In the genomic region with DNA sequence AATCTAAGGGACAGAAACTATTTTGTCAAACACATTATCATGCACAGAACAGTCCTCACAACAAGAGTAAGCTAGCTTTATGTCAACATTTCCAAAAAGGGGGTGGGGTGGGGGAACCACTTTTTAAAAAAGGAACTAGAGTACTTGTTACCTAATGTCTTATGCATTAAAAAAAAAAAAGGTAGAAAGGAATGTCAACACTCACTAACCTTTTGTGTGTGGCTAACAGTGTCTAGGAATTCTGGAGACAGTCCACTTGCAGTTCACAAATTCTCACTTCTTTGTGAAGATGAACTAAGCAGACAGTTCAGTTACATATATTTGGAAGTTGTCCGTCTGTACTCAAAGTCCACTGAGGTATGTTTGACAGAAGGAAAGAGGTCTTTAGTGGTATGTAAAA, we compare ENCODE assay signal across 13 mouse cellular contexts. TPM values are rescaled to one million over a fixed set of nuclear protein-coding genes. Genes with fewer than 3 reads are reported as not detected.
DNase-seq lines count a peak whose midpoint lies in the region; ATAC-seq and TF ChIP-seq lines count a peak whose summit lies in the region.
"Had no signal": no experiment of that assay in that cellular context is flagged by ENCODE, and none has a peak within 500 bp of the region (broad histone marks: within the 10 kb centered on the region; RNA-seq: fewer than 3 reads in every experiment).

No protein-coding gene starts in this region.

- peak overlapping the region; percentile 89 for H3K9ac ChIP-seq in heart, embryonic 13.5 days
- H3K9ac ChIP-seq in lung, embryonic 15.5 days, result no peak overlapping the region
- H3K9ac ChIP-seq in stomach, embryonic 14.5 days (replicated peaks; ENCODE audit: low read depth, low read length), result no peak overlapping the region

- peak overlapping the region; percentile 99 for H3K4me2 ChIP-seq in heart, embryonic 13.5 days
- peak overlapping the region; percentile 97 for H3K4me2 ChIP-seq in lung, embryonic 15.5 days
- no peak overlapping the region for H3K4me2 ChIP-seq in stomach, embryonic 14.5 days (replicated peaks; ENCODE audit: low read depth, low read length)

- H3K27me3 ChIP-seq in heart, embryonic 13.5 days (replicated peaks), result peaks cover 8% of the 10 kb centered on the region; the same call in 1 of the 2 replicates
- H3K27me3 ChIP-seq in lung, embryonic 15.5 days, result peaks cover 4% of the 10 kb centered on the region; the same call in 1 of the 2 replicates
- no peaks in the 10 kb centered on the region for H3K27me3 ChIP-seq in stomach, embryonic 14.5 days (ENCODE audit: control insufficient read depth, insufficient read depth, low read length)

- peak overlapping the region; percentile 94; the same call in 1 of the 2 replicates for H3K4me3 ChIP-seq in heart, embryonic 13.5 days
- H3K4me3 ChIP-seq in lung, embryonic 15.5 days, result peak overlapping the region; percentile 88
- H3K4me3 ChIP-seq in lung, adult 2 months (replicated peaks; ENCODE audit: extremely low read depth, low read depth, low read length), result no peak overlapping the region
- peak overlapping the region; percentile 84; the same call in 1 of the 2 replicates for H3K4me3 ChIP-seq in stomach, embryonic 14.5 days (ENCODE audit: low read depth, low read length)

- WGBS in heart, embryonic 13.5 days, result 29% methylated on average over 1 of the region's 1 CpGs
- 34% methylated on average over 1 of the region's 1 CpGs for WGBS in lung, embryonic 15.5 days
- WGBS in lung, adult 2 months, result 28% methylated on average over 1 of the region's 1 CpGs
- WGBS in stomach, embryonic 14.5 days, result 28% methylated on average over 1 of the region's 1 CpGs

- TF ChIP-seq POLR2A in lung, adult 2 months (IDR thresholded peaks at IDR 0.05; ENCODE audit: borderline replicate concordance, extremely low read depth, low read depth, low read length), result no peak

- ATAC-seq in heart, embryonic 13.5 days (ENCODE audit: extremely low read depth, insufficient number of reproducible peaks, low FRiP score, low TSS enrichment), result no peak
- ATAC-seq in lung, embryonic 15.5 days (ENCODE audit: borderline replicate concordance, extremely low read depth, low FRiP score, low TSS enrichment), result no peak
- no peak for ATAC-seq in stomach, embryonic 14.5 days (ENCODE audit: insufficient number of reproducible peaks, insufficient read depth, low FRiP score, low read depth)

- no peak for DNase-seq in heart, adult 8-10 months (ENCODE audit: low spot score)
- no peak for DNase-seq in lung, adult 2 months
- peak; percentile 12 for DNase-seq in induced T-regulatory cell, adult 2 months (ENCODE audit: low read depth)
- no peak for DNase-seq in left cerebral cortex, adult 9 months (ENCODE audit: low spot score in 2 of 2)
- no peak for DNase-seq in kidney, postnatal 4 days
- DNase-seq: cerebellum, adult 2 months; thymus, postnatal 4 days had no signal

- no peaks in the 10 kb centered on the region for H3K36me3 ChIP-seq in heart, embryonic 13.5 days
- H3K36me3 ChIP-seq in lung, embryonic 15.5 days, result no peaks in the 10 kb centered on the region
- H3K36me3 ChIP-seq in stomach, embryonic 14.5 days (ENCODE audit: control insufficient read depth, insufficient read depth, low read length), result no peaks in the 10 kb centered on the region

- peaks cover 24% of the 10 kb centered on the region for H3K4me1 ChIP-seq in heart, embryonic 13.5 days
- H3K4me1 ChIP-seq in lung, embryonic 15.5 days, result peaks cover 17% of the 10 kb centered on the region
- H3K4me1 ChIP-seq in lung, adult 2 months (ENCODE audit: control insufficient read depth, insufficient read depth, low read length), result no peaks in the 10 kb centered on the region
- peaks cover 5% of the 10 kb centered on the region; the same call in 1 of the 2 replicates for H3K4me1 ChIP-seq in stomach, embryonic 14.5 days (ENCODE audit: control insufficient read depth, insufficient read depth, low read length)

- no peak for TF ChIP-seq CTCF in lung, adult 2 months (IDR thresholded peaks at IDR 0.05; ENCODE audit: insufficient read depth, low read length)

- no peaks in the 10 kb centered on the region for H3K9me3 ChIP-seq in heart, embryonic 13.5 days
- no peaks in the 10 kb centered on the region for H3K9me3 ChIP-seq in lung, embryonic 15.5 days
- no peaks in the 10 kb centered on the region for H3K9me3 ChIP-seq in stomach, embryonic 14.5 days (ENCODE audit: control insufficient read depth, low read depth, low read length)

- H3K27ac ChIP-seq in heart, embryonic 13.5 days (replicated peaks), result no peak overlapping the region
- no peak overlapping the region for H3K27ac ChIP-seq in lung, embryonic 15.5 days
- H3K27ac ChIP-seq in stomach, embryonic 14.5 days (ENCODE audit: low read length), result no peak overlapping the region

RNA-seq across cellular contexts. Expression of gene Mpp5, which starts 1.3 kb away (rescaled TPM):
- polyA plus RNA-seq in heart, embryonic 13.5 days (2015; fragmentation: Nextera tagmentation; extraction: Ambion mirVana), result 14.6 and 16.8 TPM in 2 replicates
- total RNA-seq in heart, adult 8-10 months (2022), result 10 to 100 TPM; 12.7 to 18.1 (median 15.4) TPM
- 21.8 and 26.1 TPM in 2 replicates for polyA plus RNA-seq in lung, embryonic 15.5 days (2015; fragmentation: Nextera tagmentation; extraction: Ambion mirVana)
- 3.5 and 5.5 TPM in 2 replicates for polyA plus RNA-seq in lung, adult 2 months (2012; rRNA removed)
- polyA plus RNA-seq in stomach, embryonic 14.5 days (2014; fragmentation: Nextera tagmentation; extraction: Ambion mirVana), result 21.1 and 22.7 TPM in 2 replicates

RNA-seq across cellular contexts. Expression of gene Fam71d, which starts 56.1 kb away (rescaled TPM):
- not detected in 2 replicates for polyA plus RNA-seq in heart, embryonic 13.5 days (2015; fragmentation: Nextera tagmentation; extraction: Ambion mirVana)
- total RNA-seq in heart, adult 8-10 months (2022), result not detected
- polyA plus RNA-seq in lung, embryonic 15.5 days (2015; fragmentation: Nextera tagmentation; extraction: Ambion mirVana), result not detected in 2 replicates
- 0.07 and 0.25 TPM in 2 replicates for polyA plus RNA-seq in lung, adult 2 months (2012; rRNA removed)
- 0.69 TPM in 1 of 2 replicates, not detected in the other for polyA plus RNA-seq in stomach, embryonic 14.5 days (2014; fragmentation: Nextera tagmentation; extraction: Ambion mirVana)
- total RNA-seq: hematopoietic stem cell, adult 5-6 weeks had no signal
- polyA plus RNA-seq: embryonic facial prominence, embryonic 11.5 days; limb, embryonic 14.5 days had no signal
